Mouse (Mus musculus) megakaryocyte, embryonic 14.5 days (primary cell): ENCODE data around the gene Dpp6.

Experiments
- FLI1 ChIP-seq: IDR thresholded peaks from 2 replicates; pipeline ENCODE4 v1.6.1; 2012; ENCODE audit warnings: low read length, inconsistent platforms, mixed read lengths
- GATA1 ChIP-seq: IDR thresholded peaks from 3 replicates; pipeline ENCODE4 v1.6.1; 2012; ENCODE audit warnings: mixed read lengths, low read length, inconsistent platforms, borderline replicate concordance

DNA sequence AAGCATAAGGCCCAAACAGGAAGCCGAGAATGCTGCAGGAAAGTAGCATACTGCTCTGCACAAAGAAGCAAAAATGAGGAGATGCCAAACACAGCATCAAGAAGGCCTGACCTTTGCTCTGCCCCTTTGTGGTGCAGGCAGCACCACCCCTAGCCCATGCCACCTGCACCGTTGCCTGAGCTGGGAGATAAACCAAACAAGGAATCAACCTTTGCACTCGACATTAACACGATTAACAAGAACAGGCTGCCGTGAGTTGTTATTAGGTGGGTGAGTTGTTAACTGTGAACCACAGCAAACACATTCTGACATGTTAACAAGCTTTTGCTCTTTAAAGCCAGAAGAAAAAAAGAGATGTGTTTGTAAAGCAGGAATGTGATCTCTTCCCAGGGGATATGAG lies 239.4 kb downstream of the Dpp6 start:
- TF ChIP-seq GATA1 (no peak), FLI1 (no peak)
